Mouse (Mus musculus): ENCODE data around the gene Fbxo9. TPM values are rescaled to one million over a fixed set of nuclear protein-coding genes. Genes with fewer than 3 reads are reported as not detected.

Fbxo9 gene
- polyA plus RNA-seq, 1 experiment from 2014 or later: 37.3 TPM

DNA sequence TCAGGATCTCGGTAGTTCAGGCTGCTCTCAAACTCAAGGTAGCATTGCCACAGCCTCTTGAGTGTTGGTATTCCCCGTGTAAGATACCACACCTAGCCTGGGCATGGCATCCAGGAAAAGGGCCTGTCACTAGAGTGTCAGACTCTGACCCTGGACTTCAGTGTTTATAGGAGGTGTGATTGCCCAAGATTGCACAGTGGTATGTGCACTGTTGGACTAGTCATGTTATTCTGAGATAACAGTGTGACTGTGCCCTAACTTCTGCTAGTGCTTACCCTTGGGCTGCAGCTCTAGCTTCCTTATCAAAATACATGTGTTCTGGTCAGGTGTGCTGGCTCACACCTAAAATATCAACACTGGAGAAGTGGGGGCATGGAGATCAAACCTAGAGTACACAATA is 8.8 kb upstream of the Fbxo9 start:
- Histone ChIP-seq H3K27me3 (ENCODE audit: control insufficient read depth, insufficient read depth, low read length) (no peaks in the 10 kb centered on the region), H3K4me1 (ENCODE audit: control insufficient read depth, insufficient read depth, low read length) (no peaks in the 10 kb centered on the region), H3K4me2 (ENCODE audit: low read depth, low read length) (no peak overlapping the region), H3K4me3 (ENCODE audit: low read depth, low read length) (no peak overlapping the region), H3K36me3 (replicated peaks; ENCODE audit: control insufficient read depth, insufficient read depth, low read depth, low read length) (no peaks in the 10 kb centered on the region), H3K27ac (replicated peaks; ENCODE audit: low read depth, low read length) (no peak overlapping the region), H3K9ac (replicated peaks; ENCODE audit: low read length) (no peak overlapping the region), H3K9me3 (replicated peaks; ENCODE audit: control insufficient read depth, low read length) (no peaks in the 10 kb centered on the region)
- no peak for DNase-seq (ENCODE audit: low spot score)
- 85% methylated on average over 2 of the region's 2 CpGs for WGBS
- ATAC-seq (replicated peaks; ENCODE audit: insufficient number of reproducible peaks, low FRiP score, low TSS enrichment, low read depth): no peak

DNA sequence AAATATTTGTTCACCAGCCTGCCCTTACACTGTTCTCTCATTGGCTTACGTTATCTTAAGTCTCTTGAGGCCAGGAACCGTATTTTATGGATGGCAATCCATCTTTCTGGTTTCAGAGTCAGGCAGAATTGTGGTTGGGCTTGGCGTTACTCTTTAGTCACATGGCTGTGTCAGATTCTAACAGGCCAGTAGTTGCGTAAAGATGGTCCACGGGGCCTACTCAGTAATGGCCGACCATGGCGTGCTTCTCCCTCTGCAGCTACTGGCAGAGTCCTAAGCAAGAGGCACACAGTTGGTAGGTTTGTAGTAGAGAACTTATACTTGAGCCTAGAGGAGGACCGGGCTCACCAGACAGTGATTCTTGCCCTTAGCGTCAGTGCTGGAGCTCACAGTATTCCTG is 6.9 kb upstream of the Fbxo9 start:
- no peaks in the 10 kb centered on the region for H3K9me3 ChIP-seq (replicated peaks; ENCODE audit: control insufficient read depth, low read length)
- H3K27ac ChIP-seq (replicated peaks; ENCODE audit: low read depth, low read length): no peak overlapping the region
- WGBS: 94% methylated on average over 9 of the region's 9 CpGs
- H3K4me2 ChIP-seq (ENCODE audit: low read depth, low read length): no peak overlapping the region; the same call in 1 of the 2 replicates
- H3K4me1 ChIP-seq (ENCODE audit: control insufficient read depth, insufficient read depth, low read length): no peaks in the 10 kb centered on the region
- no peaks in the 10 kb centered on the region for H3K36me3 ChIP-seq (replicated peaks; ENCODE audit: control insufficient read depth, insufficient read depth, low read depth, low read length)
- no peaks in the 10 kb centered on the region for H3K27me3 ChIP-seq (ENCODE audit: control insufficient read depth, insufficient read depth, low read length)
- no peak overlapping the region for H3K4me3 ChIP-seq (ENCODE audit: low read depth, low read length)
- no peak overlapping the region for H3K9ac ChIP-seq (replicated peaks; ENCODE audit: low read length)
- ATAC-seq (replicated peaks; ENCODE audit: insufficient number of reproducible peaks, low FRiP score, low TSS enrichment, low read depth) (no peak), DNase-seq (ENCODE audit: low spot score) (no peak)

GRCm38 (mm10) chr9:78113538-78113885 is 4.6 kb upstream of the Fbxo9 start:
- peak; percentile 49 for DNase-seq (ENCODE audit: low spot score)
- H3K9ac ChIP-seq (replicated peaks; ENCODE audit: low read length): peak overlapping the region; percentile 95
- H3K9me3 ChIP-seq (replicated peaks; ENCODE audit: control insufficient read depth, low read length): no peaks in the 10 kb centered on the region
- no peaks in the 10 kb centered on the region for H3K36me3 ChIP-seq (replicated peaks; ENCODE audit: control insufficient read depth, insufficient read depth, low read depth, low read length)
- no peaks in the 10 kb centered on the region for H3K27me3 ChIP-seq (ENCODE audit: control insufficient read depth, insufficient read depth, low read length)
- H3K4me1 ChIP-seq (ENCODE audit: control insufficient read depth, insufficient read depth, low read length): no peaks in the 10 kb centered on the region
- H3K27ac ChIP-seq (replicated peaks; ENCODE audit: low read depth, low read length): peak overlapping the region; percentile 82
- peak overlapping the region; percentile 72 for H3K4me3 ChIP-seq (ENCODE audit: low read depth, low read length)
- no peak for ATAC-seq (replicated peaks; ENCODE audit: insufficient number of reproducible peaks, low FRiP score, low TSS enrichment, low read depth)
- WGBS: 0% methylated on average over 14 of the region's 14 CpGs
- H3K4me2 ChIP-seq (ENCODE audit: low read depth, low read length): peak overlapping the region; percentile 39

DNA sequence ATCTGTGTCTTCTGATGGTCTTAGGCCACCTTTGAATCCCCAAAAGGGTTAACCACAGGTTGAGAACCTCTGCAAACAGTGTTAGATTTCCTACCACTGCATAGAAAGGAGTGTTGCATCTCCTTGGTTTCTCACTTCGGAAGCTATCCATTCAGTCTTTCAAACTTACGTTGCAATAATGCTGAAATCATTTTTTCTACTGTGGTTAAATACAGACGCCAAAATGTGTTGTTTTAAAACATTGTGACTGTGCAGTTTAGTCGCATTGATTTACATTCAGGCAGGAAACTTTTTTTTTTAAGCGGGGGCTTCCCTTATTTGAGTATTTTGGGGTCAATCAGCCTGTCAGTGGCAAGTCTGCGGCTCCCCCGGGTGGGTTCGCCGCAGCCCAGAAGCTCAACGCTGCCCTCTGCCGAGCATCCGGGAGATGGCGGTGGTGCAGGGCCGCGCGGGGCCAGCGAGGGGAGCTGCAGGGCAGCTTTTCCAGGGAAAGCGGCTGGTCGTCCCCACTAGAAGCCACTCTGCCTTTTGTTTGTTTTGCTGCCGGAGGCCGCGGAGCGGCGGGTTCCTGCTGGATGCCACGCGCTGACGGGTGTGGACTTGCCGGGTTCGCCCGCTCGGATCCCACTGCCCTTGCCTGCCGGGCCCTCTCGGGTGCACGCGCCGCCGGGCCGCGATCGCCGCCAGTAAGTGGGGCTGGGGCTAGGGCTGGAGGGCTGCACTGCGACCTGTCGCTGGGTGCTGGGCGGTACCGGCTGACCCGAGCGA is 4.1 kb upstream of the Fbxo9 start:
- Histone ChIP-seq H3K9me3 (replicated peaks; ENCODE audit: control insufficient read depth, low read length) (no peaks in the 10 kb centered on the region), H3K9ac (replicated peaks; ENCODE audit: low read length) (peak overlapping the region; percentile 95), H3K27me3 (ENCODE audit: control insufficient read depth, insufficient read depth, low read length) (no peaks in the 10 kb centered on the region), H3K27ac (replicated peaks; ENCODE audit: low read depth, low read length) (peak overlapping the region; percentile 82), H3K4me2 (ENCODE audit: low read depth, low read length) (peak overlapping the region; percentile 39), H3K36me3 (replicated peaks; ENCODE audit: control insufficient read depth, insufficient read depth, low read depth, low read length) (no peaks in the 10 kb centered on the region), H3K4me3 (ENCODE audit: low read depth, low read length) (peak overlapping the region; percentile 72), H3K4me1 (ENCODE audit: control insufficient read depth, insufficient read depth, low read length) (no peaks in the 10 kb centered on the region)
- DNase-seq (ENCODE audit: low spot score) (peak; percentile 94), ATAC-seq (replicated peaks; ENCODE audit: insufficient number of reproducible peaks, low FRiP score, low TSS enrichment, low read depth) (peak; percentile 74)
- WGBS: 2% methylated on average over 47 of the region's 47 CpGs

GRCm38 (mm10) chr9:78111456-78111855 is 2.6 kb upstream of the Fbxo9 start:
- no peak overlapping the region for H3K4me3 ChIP-seq (ENCODE audit: low read depth, low read length)
- no peak overlapping the region for H3K4me2 ChIP-seq (ENCODE audit: low read depth, low read length)
- H3K27ac ChIP-seq (replicated peaks; ENCODE audit: low read depth, low read length): no peak overlapping the region
- H3K9ac ChIP-seq (replicated peaks; ENCODE audit: low read length): no peak overlapping the region
- ATAC-seq (replicated peaks; ENCODE audit: insufficient number of reproducible peaks, low FRiP score, low TSS enrichment, low read depth) (no peak), DNase-seq (ENCODE audit: low spot score) (no peak)
- no peaks in the 10 kb centered on the region for H3K9me3 ChIP-seq (replicated peaks; ENCODE audit: control insufficient read depth, low read length)
- no peaks in the 10 kb centered on the region for H3K36me3 ChIP-seq (replicated peaks; ENCODE audit: control insufficient read depth, insufficient read depth, low read depth, low read length)
- no peaks in the 10 kb centered on the region for H3K27me3 ChIP-seq (ENCODE audit: control insufficient read depth, insufficient read depth, low read length)
- 89% methylated on average over 2 of the region's 2 CpGs for WGBS
- H3K4me1 ChIP-seq (ENCODE audit: control insufficient read depth, insufficient read depth, low read length): no peaks in the 10 kb centered on the region

DNA sequence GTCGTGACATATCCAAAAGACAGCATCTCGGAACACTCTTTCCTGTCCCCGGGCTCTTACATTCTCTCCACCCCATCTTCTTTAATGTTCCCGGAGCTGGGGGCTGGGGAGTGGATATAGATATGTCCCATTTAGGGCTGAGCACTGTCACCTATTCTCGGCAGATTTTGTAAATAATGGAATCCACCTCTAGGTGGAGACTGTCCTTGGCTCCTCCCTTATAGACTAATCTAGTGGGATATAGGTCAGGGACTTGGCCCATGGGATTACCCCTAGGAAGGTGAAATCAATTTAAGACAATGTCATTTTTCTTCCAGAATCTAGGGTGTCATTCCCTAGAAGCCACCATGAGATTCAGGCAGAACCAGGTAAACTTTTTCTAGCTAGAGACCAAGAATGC is 791 bp upstream of the Fbxo9 start:
- H3K4me3 ChIP-seq (ENCODE audit: low read depth, low read length): peak overlapping the region; percentile 74; the same call in 1 of the 2 replicates
- H3K36me3 ChIP-seq (replicated peaks; ENCODE audit: control insufficient read depth, insufficient read depth, low read depth, low read length): no peaks in the 10 kb centered on the region
- no peak overlapping the region for H3K27ac ChIP-seq (replicated peaks; ENCODE audit: low read depth, low read length)
- no peak overlapping the region for H3K4me2 ChIP-seq (ENCODE audit: low read depth, low read length)
- WGBS: 48% methylated on average over 5 of the region's 5 CpGs
- ATAC-seq (replicated peaks; ENCODE audit: insufficient number of reproducible peaks, low FRiP score, low TSS enrichment, low read depth) (no peak), DNase-seq (ENCODE audit: low spot score) (peak; percentile 21)
- no peaks in the 10 kb centered on the region for H3K4me1 ChIP-seq (ENCODE audit: control insufficient read depth, insufficient read depth, low read length)
- no peaks in the 10 kb centered on the region for H3K9me3 ChIP-seq (replicated peaks; ENCODE audit: control insufficient read depth, low read length)
- H3K27me3 ChIP-seq (ENCODE audit: control insufficient read depth, insufficient read depth, low read length): no peaks in the 10 kb centered on the region
- H3K9ac ChIP-seq (replicated peaks; ENCODE audit: low read length): no peak overlapping the region

DNA sequence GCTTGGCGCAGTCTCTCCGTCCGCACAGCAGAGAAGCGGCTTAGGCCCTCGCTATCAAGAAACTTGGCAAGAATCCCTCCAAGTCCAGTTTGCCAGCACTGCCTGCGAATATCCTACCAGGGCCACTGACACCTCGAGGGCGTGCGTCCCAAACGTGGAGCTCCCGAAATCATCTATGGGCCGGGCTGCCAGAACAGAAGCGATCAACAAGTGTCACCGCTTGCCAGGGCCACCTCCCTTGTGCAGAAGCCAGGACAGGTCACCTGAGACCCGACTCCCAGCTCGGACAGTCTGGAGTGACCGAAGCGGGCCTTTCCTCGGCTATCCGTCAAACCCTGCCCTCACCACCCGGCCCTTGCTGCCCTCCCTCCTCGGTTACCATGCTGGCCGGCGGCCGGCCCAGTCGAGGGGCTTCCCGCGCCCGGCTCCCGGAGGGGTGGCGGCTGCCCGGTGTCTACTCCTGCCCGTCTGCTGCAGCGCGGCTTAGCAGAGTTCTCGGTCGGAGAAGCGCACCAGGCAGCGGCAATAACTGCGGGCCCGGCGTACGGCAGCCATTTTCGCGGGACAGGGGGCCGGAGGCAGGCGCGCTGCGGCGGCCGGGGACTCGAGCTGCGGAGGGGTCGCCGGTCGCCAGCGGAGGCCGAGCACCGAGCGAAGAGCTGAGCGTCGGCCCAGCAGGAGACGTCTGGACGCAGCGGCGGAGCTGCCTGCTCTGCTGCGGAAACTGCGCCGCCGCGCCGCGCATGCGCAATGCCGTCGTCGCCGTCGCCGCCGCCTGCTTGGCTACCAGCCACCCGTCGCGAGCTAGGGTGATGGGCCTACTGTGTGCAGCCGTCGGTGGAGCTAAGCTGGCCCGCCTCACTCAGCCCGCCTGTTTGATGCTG is 711 bp downstream of the Fbxo9 start:
- H3K9ac ChIP-seq (replicated peaks; ENCODE audit: low read length): peak overlapping the region; percentile 82
- no peaks in the 10 kb centered on the region for H3K4me1 ChIP-seq (ENCODE audit: control insufficient read depth, insufficient read depth, low read length)
- DNase-seq (ENCODE audit: low spot score) (peak; percentile 84), ATAC-seq (replicated peaks; ENCODE audit: insufficient number of reproducible peaks, low FRiP score, low TSS enrichment, low read depth) (peak; percentile 78)
- H3K4me2 ChIP-seq (ENCODE audit: low read depth, low read length): peak overlapping the region; percentile 92
- under 1% methylated on average over 86 of the region's 88 CpGs for WGBS
- no peaks in the 10 kb centered on the region for H3K9me3 ChIP-seq (replicated peaks; ENCODE audit: control insufficient read depth, low read length)
- H3K36me3 ChIP-seq (replicated peaks; ENCODE audit: control insufficient read depth, insufficient read depth, low read depth, low read length): no peaks in the 10 kb centered on the region
- H3K4me3 ChIP-seq (ENCODE audit: low read depth, low read length): peak overlapping the region; percentile 74
- no peaks in the 10 kb centered on the region for H3K27me3 ChIP-seq (ENCODE audit: control insufficient read depth, insufficient read depth, low read length)
- peak overlapping the region; percentile 77 for H3K27ac ChIP-seq (replicated peaks; ENCODE audit: low read depth, low read length)

DNA sequence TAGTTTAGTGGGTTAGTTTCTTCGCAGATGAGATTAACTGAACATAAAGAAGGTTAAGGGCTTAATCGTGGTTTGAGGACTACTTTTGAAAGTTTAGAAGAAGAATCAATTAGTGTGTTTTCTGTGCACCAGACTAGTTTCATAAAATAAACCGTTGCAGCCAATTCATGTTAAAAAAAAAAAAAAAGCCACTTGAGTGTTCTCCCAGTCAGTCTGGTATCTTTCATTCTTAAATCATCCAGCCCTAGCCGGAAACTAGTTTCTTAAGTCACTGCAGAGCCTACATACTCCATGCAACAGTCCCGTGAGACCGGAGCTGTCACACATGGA is 1.3 kb downstream of the Fbxo9 start:
- Histone ChIP-seq H3K36me3 (replicated peaks; ENCODE audit: control insufficient read depth, insufficient read depth, low read depth, low read length) (no peaks in the 10 kb centered on the region), H3K27ac (replicated peaks; ENCODE audit: low read depth, low read length) (no peak overlapping the region), H3K4me2 (ENCODE audit: low read depth, low read length) (peak overlapping the region; percentile 92), H3K4me1 (ENCODE audit: control insufficient read depth, insufficient read depth, low read length) (no peaks in the 10 kb centered on the region), H3K27me3 (ENCODE audit: control insufficient read depth, insufficient read depth, low read length) (no peaks in the 10 kb centered on the region), H3K4me3 (ENCODE audit: low read depth, low read length) (peak overlapping the region; percentile 74), H3K9me3 (replicated peaks; ENCODE audit: control insufficient read depth, low read length) (no peaks in the 10 kb centered on the region), H3K9ac (replicated peaks; ENCODE audit: low read length) (peak overlapping the region; percentile 82)
- WGBS: 23% methylated on average over 6 of the region's 6 CpGs
- DNase-seq (ENCODE audit: low spot score): no peak
- peak; percentile 35; the same call in 1 of the 2 replicates for ATAC-seq (replicated peaks; ENCODE audit: insufficient number of reproducible peaks, low FRiP score, low TSS enrichment, low read depth)

All from embryonic facial prominence, embryonic 11.5 days (tissue).